Mouse (Mus musculus) urinary bladder, adult 2 months (tissue): ENCODE measurements at regions not wholly inside any gene's neighbourhood (a gene's known extent, or its start where the extent isn't known, plus 50 kb on each side); places are given as distances from the start of the nearest gene placed in this dataset.
A peak's percentile ranks its signal among the peaks of the same experiment; 100 is the strongest.
"Not testable (repeated sequence)": the region's sequence is repeated elsewhere in the genome, so short reads cannot be mapped to it uniquely, and the experiment has no call there.

Experiments used
- DNase-seq: peaks from one replicate; pipeline ENCODE4 v3.0.0; 2022; ENCODE audit warnings: low spot score

DNA sequence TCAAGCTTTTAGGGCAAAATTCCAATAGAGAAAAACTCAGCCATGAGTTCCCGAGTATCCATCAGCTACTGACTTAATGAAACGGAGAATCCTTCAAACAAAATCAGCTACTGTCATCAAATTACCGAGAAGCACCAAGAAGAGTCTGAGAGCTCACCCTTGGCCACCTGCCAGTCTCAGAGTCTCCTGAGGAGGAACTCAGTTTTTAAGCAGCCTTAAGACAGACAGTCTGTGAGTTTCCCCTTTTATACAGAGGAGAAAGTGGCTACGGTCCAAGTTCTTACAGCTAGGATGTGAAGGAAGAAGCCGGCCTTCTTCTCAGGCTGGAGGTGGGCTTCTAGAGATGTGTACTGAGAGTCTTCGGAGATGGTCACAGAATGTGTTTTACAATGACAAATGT, 262.8 kb downstream of the Diras2 start:
- DNase-seq = no peak

- no peak for DNase-seq
Measured at GRCm38 (mm10) chr13:52273502-52274246, 257.4 kb downstream of the Diras2 start.

DNA sequence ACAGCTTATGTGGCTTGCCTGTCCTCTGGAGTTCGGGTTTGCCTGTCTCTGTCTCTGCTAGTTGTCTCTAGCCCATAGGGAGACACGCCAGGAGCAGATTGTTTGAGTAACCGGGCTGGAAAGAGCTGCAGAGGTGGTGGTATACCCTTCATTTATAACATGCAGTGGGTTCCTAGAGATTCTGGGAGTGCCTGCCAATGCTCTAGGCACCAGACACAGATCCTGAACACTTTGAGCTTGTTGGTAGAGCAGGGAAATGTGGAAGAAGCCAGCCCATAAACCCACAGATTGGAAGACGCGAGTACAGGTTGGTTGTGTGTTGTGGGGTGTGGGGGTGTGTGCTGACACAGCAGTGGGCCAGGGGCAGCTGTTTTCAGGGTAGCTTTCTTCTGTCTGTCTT, 255.9 kb downstream of the Diras2 start:
- DNase-seq = no peak

- no peak for DNase-seq
Measured at GRCm38 (mm10) chr13:52275675-52276074, 255.4 kb downstream of the Diras2 start.

DNA sequence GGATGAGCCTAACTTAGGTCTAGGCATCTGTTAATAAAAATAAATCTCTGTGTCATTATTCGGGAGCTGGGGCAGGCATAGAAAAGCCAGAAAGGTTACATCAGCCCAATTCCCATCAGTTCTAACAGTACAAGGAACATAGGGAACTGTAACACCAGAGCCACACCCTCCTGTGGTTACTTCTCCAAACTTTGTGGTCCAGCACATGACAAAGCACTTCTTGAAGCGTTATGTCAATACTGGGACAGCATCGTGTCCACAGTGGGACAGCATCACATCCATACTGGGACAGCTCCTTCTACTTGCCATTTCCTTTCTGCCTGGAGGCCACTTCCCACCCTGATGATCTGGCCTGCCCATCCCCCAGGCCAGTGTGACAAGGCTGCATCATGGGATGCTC, 253.9 kb downstream of the Diras2 start:
- no peak for DNase-seq

- DNase-seq = no peak
Measured at GRCm38 (mm10) chr13:52278831-52279230, 252.2 kb downstream of the Diras2 start.

DNA sequence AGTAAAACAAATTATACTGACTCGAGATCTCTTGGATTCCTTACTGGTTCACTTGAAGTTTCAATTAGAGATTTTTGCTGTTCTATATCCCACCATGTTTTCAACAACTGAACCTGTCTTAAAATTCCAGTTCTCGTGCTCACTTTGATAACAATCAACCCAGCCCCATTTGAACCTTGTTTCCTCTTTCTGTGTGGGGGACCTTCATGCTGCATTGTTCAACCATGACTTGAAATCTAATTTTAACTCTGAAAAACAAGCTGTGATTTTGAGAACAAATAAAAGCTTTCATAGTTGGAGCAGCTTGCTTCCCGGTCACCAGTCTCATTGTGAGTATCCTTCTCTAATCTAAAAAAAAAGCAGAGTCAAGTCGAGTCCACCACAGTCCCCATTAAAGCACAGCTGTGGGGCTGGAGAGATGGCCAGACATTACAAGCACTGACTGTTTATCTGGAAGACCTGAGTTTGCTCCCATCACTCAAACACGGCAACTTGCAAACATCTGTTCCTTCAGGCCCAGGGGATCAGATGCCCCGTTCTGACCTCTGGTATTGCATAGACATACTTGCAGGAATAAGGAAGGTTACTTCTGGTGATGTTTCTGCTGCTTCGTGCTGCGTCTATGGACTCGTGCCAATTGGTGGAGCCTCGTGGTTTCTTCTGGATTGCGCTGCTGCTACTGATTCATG, 251.7 kb downstream of the Diras2 start:
- peak; percentile 12 for DNase-seq

GRCm38 (mm10) chr13:52279970-52280348, 251.1 kb downstream of the Diras2 start:
- DNase-seq = no peak

- DNase-seq = no peak
Measured at GRCm38 (mm10) chr13:52281271-52281670, 249.8 kb downstream of the Diras2 start.

DNA sequence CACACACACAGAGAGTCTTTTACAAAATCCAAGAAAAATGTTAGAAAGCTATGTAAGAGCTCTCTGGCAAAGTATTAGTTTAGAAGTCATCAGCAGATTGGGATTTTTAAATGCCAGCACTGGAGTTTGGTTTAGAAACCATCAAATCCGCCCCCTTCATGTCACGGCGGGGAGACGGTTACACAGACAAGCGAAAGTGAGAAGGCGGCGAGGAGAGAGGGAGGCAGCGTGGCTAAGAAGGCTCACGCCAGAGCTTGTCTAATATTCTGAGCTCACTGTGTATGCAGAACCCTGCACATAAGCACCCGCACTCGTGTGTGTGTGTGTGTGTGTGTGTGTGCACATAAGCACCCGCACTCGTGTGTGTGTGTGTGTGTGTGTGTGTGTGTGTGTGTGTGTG, 248.6 kb downstream of the Diras2 start:
- DNase-seq = no peak

- DNase-seq = no peak
Measured at GRCm38 (mm10) chr13:52283456-52283855, 247.6 kb downstream of the Diras2 start.

GRCm38 (mm10) chr13:52284026-52284801, 246.9 kb downstream of the Diras2 start:
- no peak for DNase-seq

- no peak for DNase-seq
Measured at GRCm38 (mm10) chr13:52288400-52288799, 242.7 kb downstream of the Diras2 start.

DNA sequence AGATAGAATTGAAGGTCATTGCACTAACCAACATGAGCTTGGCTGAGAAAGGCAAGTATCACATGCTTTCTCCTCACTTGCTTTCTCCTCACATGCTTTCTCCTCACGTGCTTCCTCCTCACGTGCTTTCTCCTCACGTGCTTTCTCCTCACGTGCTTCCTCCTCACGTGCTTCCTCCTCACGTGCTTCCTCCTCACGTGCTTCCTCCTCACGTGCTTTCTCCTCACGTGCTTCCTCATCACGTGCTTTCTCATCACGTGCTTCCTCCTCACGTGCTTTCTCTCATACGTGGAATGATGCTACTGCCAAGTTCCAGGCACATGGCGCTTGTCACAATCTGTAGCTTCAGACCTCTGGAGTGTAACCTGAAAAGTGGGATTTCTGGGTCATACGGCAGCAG, 235.2 kb downstream of the Diras2 start:
- no peak for DNase-seq

DNA sequence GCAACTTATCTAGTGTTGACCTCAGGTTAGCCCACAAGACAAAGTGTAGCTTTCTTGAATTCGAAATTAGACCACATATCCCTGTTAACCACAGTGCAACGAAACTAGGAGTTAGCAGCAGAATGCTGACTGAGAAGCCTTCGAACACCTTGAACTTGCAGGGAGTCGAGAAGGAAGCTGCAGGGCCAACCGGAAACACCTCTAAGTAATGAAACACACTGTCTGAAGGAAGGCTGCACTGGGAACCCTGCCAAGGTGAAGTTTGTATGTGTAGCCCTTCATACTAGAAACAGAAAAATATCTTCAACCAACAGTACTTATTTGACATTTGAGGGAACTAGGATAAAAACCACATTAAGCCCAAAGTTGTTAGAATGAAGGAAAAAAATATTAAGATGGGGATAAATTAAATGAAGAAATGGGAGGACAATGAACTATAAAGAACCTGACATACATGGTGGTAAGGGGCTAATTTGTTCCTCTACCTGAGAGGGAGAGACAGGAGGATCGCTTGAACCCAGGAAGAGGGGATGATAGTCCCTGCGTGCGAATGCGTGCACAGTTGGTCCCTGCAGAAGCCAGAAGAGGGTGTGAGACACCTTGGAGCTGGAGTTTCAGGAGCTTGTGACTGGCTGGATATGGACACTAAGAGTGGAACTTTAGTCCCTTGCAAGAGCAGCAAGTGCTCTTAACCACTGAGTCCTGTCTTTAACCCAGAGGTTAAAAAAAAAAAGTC, 234.4 kb downstream of the Diras2 start:
- no peak for DNase-seq

- DNase-seq = no peak
Measured at GRCm38 (mm10) chr13:52297277-52297623, 233.8 kb downstream of the Diras2 start.

- no peak for DNase-seq
Measured at GRCm38 (mm10) chr13:52298362-52298761, 232.7 kb downstream of the Diras2 start.

DNA sequence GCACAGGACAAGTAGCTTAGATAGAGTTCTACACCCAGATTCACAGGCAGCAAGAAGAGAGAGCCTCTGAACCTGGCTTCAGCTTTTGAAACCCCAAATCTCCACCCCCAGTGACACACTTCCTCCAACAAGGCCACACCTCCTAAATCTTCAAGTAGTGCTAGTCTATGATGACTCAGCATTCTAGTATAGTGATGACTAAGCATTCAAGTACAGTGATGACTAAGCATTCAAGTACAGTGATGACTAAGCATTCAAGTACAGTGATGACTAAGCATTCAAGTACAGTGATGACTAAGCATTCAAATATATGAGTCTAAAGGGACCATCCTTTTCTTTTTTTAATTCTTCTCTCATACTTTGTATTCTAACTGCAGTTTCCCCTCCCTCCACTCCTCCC, 225.8 kb downstream of the Diras2 start:
- DNase-seq = not testable (repeated sequence)

DNA sequence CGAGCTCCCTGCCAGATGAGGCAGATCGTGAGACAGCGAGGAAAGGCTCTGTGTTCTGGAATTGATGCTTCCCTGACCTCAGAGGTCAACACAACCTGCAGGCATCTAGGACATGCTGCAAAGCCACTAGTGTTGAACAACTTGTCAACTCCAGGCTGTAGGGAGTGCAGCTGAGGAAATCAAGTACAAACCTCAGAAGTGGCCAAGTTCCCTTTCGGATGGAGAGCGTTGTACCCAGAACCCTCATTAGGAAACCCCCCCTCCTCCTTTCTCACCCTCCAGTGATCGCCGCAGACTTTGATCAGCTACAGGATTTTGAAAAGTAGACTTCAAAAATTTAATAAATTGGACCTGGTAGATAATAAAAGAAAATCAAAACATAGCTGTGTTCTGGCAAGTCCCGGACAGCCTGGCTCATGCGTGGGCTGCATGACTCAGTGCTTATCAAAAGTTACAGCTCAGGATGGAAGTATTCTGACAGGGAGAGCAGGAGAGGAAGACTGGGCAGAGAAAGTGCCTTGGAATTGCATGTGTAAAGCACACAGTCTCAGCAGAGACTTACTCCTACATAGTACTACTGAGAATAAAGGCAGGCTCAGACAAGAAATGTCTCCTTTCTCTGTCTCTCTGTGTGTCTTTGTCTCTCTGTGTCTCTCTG, 224.2 kb downstream of the Diras2 start:
- no peak for DNase-seq

GRCm38 (mm10) chr13:52310954-52311353, 220.1 kb downstream of the Diras2 start:
- DNase-seq = no peak

GRCm38 (mm10) chr13:52318276-52318675, 212.8 kb downstream of the Diras2 start:
- DNase-seq = no peak

GRCm38 (mm10) chr13:52323691-52324090, 207.4 kb downstream of the Diras2 start:
- no peak for DNase-seq
